Mouse (Mus musculus) ZHBTc4 (cell line): ENCODE measurements at regions not wholly inside any gene's neighbourhood (a gene's known extent, or its start where the extent isn't known, plus 50 kb on each side); places are given as distances from the start of the nearest gene placed in this dataset.
A peak's percentile ranks its signal among the peaks of the same experiment; 100 is the strongest.

ENCODE experiments used
- DNase-seq: peaks from one replicate; pipeline ENCODE4 v3.0.0-alpha.2; 2011; ENCODE audit warnings: low read depth, low spot score

DNA sequence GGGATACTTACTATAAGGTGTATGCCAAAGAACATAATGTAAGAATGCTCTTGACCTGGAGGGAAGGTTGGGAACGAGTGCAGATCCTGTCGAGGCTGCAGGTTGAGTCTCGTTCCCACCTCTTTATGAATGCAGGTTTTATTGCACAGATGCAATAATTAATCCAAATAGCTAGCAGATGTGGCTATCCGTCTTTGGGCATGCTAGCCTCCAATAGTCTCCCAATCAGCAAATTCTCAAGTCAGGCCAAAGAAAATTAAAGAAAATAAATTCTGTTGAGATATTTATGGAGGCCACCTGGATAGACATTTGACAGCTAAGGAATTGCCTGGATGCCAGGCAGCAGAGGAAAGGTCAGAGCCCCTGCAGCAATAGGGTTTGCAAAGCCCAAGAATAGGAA is 175.7 kb upstream of the Spag17 start:
- no peak for DNase-seq

DNA sequence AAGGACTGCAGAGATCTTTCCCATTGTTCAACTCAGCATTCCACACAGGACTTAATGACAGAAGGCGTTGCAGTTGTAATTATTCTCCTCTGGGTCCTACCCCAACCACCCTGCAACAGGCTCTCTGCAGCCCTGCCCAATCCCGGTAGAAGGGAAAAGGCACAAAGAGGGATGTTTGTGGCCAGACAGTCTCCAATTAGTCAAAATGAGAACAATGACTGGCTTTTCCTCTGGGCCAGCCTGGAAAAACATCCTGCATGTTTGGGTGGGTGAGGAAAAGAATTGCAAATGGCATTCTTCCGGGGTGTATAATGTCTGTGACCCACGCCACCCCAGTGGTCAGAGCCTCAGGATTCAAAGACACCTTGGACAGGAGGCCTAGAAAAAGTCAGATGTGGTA is 168.8 kb upstream of the Spag17 start:
- DNase-seq, result peak; percentile 30

DNA sequence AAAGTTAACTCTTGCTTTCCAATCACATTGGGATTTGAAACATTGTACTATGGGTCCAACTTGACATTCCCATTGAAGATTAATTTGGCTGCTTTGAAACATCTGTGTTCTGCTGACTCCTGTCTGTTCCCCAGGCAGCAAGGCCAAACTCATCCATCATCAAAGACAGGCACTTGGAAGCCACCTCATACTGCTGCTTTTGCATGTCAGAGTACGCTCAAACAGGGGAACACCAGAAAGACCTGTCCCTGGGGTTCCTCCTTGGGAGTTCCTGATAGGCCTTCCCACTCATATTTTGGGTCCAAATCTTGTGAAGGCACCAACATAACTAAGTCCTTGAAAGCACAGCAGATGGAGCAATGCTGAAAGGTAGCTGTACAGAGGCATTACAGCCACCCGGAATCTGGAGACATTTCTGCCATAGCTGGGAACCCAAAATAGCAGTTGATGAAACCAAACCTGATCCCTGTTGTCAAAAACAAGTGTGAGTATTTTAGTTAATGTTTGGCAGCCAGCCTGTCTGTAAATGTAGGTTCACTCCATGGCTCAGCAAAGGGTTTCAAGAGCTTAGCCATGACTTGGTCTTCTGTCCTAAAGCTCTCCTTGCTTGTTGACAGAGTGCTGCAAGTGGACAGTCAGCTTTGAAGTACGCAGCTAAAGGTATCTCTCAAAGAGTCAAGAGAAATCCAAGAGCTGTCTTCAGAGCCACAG is 147.0 kb upstream of the Spag17 start:
- no peak for DNase-seq

DNA sequence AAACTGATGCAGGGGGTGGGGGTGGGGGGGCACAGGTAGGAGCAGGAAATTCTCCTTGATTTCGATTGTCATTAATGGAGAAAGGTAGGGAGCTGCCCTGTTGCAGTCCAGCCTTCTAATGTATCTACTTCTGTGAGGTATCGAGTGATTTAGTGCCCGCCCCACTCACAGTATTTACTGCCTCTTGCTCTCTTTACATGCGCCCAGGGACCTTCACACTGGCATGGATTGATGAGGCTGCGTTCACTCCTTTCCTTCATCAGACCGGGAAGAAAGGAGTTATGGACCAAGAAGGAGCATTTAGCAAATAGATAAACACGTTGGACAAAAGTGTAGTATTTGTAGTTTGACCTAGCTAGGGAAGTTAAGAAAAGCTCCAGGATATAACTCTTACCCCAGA is 145.6 kb upstream of the Spag17 start:
- no peak for DNase-seq

DNA sequence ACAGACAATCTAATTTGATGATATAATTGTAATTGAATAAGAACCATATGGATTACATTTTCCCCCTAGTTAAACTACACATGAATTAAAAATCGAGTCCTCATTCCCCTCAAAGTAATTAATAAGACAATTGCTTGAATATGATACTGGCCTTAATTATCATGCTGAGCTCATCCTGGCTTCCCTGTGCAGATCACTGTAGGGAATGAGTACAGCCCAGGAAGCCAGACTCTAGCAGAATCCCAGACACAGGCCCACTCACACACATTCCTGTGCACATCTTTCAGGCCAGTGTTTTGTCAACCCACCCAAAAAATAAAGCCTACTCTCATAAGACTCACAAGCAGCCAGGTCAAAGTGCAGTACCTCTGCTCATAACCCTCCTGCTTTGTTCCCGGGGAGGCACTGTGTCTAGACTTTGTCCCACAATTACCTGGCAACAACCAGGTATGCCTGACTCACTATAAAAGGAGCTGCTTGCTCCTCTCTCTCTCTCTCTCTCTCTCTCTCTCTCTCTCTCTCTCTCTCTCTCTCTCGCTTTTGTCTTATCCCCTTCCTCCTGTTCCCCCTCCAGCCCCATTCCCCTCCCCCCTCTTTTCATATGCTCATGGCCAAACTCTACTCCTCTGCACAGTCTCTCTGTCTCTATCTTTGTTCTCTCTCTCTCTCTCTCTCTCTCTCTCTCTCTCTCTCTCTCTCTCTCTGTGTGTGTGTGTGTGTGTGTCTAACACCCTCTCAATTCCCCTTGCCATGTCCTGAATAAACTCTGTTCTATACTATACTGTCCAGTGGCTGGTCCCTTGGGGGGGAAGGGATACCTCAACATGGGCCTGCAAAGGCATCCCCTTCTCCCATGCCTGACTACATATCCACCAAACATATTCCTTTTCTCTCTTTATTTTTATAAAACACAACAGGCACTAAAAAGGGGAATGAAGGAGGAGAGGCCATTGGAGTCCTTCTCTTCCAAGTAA is 143.7 kb upstream of the Spag17 start:
- DNase-seq, result no peak

DNA sequence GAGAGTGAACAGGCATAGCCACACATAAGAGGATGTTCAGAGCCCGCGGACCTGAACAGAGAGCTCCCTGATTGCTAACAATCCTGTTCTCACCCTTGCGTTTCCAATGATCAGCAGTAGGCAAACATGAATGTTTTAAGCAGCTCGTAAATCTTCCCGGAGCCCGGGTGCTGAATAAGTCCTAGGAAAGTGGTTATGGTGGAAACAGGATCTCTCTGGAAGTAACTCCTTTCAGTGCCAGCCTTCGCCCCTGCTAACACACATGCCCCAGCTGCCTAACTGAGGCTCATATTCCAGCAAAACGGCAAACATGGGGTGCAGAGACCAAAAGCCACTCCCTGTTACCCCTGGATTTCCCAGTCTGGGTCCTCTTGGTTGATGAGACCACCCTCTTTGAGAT is 135.5 kb upstream of the Spag17 start:
- no peak for DNase-seq

DNA sequence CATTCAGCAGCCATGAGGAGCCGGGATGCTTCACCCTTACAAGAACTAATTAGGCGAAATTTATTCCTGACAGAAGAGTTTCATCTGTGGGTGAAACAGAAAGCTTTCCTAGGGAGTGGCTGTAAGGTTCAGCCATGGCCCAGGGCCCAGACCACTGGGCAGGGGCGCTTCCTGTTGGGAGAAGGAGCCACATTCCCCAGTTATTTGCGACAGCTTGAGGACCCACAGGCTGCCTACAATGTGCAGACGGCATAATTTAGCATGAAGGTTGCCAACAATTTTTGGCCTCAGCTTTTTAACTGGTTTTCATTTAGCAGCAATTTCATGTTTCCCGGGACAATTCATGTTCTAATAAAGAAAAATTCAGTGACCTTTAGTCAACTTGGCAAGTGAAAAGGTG is 106.7 kb upstream of the Spag17 start:
- no peak for DNase-seq

DNA sequence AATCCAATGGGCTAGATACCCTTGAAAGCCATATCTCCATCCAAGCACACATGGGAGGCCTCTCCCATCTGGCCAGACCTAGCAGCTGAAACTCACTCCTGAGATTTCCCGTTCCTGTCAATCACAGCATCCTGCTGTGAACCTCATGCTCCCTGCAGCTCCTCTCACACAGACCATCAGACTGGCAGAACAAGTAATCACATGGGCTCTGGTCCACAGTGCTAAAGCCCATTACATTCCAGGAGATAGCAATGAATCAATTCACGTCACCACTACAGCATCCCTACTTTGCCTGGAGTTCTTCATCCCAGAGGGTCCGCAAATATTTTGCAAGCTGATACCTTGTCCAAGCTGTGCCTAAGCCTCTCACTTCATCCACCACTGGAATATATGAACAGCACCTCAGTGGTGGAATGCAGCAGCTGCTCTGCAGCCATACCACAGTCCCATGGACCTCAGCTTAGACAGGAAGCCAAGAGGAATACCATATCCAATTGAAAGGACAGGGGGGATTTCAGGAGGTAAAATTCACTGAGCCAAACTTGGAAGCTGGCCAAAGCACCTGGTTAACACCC is 99.2 kb upstream of the Spag17 start:
- no peak for DNase-seq

DNA sequence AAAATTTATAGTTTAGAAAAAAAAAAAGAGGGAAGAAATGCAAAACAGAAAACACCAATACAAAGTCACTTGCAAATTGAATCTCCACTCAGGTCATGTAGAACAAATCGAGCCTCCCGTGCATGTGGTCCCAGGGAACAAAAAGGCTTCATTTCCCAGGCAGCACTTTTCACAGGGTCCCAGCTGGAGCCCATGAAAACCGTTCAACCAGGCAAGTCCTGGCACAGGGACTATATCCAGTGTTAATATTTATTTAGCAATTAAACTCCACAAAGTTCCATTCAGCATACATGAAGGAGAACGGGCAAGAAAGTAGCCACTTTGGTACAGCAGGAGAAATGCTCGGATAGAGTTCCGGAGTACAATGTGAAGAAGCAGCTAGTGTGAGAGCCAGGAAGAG is 93.9 kb upstream of the Spag17 start:
- DNase-seq, result no peak

DNA sequence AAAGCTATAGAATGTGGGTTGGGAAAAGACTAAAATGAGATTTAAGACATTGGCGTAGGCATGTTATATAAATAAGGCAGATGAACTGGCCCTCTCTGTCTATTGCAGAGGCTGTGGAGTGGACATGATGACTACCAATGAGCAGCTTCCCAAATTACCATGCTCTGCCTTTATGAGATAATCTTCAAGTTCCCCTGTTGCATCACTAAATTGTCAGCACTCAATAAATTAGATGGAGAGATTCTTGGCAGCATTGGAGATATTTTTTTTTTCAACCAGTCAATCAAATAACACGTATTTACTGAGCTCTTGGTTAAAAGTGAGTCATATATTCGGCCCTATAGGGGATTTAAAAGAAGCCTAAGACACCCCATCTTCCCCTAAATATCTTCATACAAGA is 91.6 kb upstream of the Spag17 start:
- DNase-seq, result no peak

DNA sequence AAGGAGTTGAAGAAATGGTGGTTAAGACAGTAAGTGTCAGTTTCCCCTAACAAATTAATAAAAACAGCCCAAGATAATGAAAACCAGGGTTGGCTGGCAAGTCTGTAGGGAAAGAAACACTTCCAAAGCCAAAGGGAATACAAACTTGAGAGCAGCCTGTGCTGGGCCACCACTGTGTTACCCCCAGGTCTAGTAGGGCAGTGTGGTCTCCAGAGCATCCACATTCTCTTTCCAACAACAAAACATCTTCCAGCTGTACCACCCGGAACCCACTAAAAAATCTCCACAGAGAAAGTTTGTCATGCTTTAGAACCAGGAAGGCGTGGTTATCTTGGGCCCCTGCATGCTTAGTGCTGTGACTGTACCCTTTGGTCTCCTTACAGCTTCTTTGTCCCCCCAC is 89.4 kb upstream of the Spag17 start:
- no peak for DNase-seq

DNA sequence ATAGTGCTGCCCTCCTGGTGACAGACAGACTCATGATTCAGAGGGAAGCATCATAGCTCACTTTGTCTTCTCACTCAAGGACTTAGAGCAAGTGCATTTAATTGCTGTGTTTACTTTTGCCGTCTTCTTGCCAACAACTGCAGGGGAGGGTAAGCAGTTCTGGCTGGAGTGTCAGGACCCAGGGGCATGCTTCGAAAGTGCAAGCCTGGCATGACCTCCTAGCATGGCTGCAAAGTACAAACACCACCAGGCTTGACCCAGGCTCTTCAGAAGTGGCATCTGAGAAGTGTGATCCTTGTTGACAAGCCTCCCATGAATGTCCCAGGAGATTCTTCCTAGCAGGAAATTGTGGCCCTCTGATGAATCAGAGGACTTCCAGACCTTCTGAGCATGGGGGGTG is 87.4 kb upstream of the Spag17 start:
- DNase-seq, result no peak

DNA sequence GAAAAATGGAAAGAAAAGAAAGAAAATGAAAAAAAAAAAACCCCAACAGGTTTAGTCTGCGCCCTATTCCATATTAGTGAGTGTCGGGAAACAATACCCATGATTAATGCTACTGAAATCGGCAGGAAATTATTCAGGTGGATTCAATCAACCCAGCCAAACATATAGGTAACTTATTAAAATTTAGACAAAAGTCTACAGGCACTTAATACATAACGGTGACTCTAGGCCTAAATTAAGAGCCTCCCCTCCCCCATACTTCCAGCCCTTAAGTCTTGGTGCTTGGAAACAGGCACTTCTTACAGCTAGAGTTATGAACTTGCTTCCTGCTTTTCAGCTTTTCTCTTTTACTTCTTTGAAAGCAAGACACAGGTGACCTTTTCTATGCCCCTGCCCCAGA is 74.7 kb upstream of the Spag17 start:
- DNase-seq, result no peak

DNA sequence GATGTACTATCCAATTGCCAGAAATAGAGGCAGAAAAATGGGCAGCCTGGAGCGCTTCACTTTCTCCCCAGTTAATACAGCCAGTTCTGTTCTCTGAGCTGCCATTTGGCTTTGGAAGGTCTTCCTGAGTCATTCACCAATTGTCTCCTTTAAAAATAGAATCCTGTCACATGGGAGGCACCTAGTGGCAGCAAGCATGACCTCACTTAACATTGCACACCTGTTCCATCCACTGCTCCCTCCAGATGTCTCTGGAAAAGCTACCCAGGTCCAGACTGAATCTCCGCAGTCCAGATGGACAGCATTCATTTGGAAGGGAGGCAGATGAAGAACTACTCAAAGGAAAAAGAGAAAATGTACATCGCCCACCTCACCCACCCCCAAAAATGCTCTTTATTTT is 73.9 kb upstream of the Spag17 start:
- DNase-seq, result no peak

DNA sequence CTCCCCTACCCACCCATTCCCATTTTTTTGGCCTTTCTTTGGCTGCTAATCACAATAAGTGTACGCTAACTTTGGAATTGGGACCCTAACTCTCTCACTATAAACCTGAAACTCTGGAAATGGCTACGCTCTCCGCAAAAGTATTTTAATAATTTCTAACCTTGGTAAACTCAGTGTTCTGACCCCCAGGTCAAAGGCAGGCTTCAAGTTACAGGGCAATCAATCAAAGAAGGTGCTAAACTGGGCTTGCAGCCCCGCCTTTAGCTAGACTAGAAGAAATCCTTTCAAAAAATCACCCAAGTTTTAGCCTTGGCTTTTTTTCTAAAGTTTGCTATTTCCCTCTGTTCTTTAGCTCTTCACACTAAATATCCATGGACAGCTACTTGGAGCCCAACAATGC is 72.4 kb upstream of the Spag17 start:
- DNase-seq, result no peak

DNA sequence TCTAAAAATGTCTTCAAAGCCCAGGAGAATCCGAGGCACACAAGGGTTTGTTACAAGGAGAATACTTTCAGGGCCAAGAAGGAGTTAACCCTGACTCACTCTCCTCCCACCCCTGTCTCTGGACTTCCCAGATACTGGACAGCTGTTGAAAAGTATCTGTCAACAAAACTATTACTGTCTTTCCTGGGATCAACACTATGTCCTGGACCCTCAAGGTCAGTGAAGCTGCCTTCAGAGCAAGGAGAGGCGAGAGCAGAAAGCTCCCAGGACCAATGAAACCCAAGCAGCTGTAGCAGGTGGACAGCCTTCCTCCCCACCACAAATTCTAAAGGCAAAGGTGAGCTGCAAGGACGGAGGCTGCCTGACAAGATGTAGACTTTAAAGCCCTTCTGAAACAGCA is 70.1 kb upstream of the Spag17 start:
- DNase-seq, result no peak

DNA sequence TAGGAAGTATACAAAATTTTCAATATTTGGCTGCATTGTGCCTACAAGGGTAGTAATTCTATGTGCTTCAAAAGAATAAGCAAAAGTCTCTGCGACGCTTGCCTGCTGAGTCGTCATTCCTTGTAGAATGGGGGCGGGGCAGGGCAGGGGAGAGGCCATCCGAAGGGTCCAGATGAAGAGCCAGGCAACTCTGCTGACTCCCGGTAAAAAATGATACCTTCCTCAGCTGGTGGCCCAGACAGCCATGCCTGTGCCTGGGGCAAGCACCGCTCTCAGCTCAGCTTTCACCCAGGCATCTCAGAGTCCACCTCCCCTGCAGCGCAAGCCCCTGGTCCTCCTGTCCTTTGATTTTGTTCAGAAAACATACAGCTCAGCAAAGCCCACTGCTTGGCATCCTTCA is 67.2 kb upstream of the Spag17 start:
- no peak for DNase-seq

DNA sequence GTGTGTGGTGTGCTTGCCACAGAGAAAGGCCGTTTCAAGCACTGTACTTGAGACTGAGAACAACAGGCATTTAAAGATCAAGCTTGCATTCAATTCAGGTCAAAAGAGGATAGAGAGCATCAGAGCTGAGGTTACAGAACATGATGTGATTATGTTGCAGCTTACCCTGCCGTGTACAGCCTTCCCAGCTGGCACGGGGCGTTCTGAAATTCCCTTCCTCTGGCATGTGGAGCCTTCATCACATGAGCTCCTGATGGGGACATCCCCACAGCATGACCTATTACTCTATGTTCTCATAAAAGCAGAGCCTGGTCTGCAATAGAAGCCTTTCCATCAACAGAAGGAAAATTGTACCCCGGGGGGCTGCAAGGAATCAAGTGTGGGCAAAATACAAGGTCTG is 62.5 kb upstream of the Spag17 start:
- no peak for DNase-seq

DNA sequence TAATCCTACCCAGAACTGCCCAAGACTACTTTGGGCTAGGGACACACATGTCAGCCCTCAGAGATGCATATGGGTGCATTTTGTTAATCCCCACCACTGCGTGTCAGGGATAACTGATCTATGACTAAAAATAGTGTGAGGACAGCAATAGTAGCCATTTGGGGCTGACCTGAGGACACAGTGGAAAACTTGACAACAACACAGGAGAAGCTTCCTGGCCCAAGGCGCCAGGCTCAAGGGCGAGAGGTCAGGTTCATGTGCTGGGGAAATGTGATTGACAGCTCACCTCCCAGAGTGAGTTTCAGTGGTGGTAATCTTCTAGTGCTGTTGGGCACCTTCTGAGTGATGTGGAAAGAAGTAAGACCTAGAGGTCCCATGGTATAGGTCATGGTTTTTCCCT is 62.0 kb upstream of the Spag17 start:
- DNase-seq, result no peak
